Comparison of ENCODE assay signal across 14 mouse cellular contexts in genomic region chr9:43179614-43180013, GRCm38 (mm10). TPM values are rescaled to one million over a fixed set of nuclear protein-coding genes. Genes with fewer than 3 reads are reported as not detected.
DNase-seq lines count a peak whose midpoint lies in the region; ATAC-seq lines count a peak whose summit lies in the region.
"Had no signal": no experiment of that assay in that cellular context is flagged by ENCODE, and none has a peak within 500 bp of the region (broad histone marks: within the 10 kb centered on the region; RNA-seq: fewer than 3 reads in every experiment).

No protein-coding gene starts in this region.

- H3K4me3 ChIP-seq in hindbrain, embryonic 10.5 days = no peak overlapping the region
- H3K4me3 ChIP-seq in hindbrain, embryonic 12.5 days = no peak overlapping the region
- H3K4me3 ChIP-seq in forebrain, embryonic 12.5 days (replicated peaks) = no peak overlapping the region
- H3K4me3 ChIP-seq: embryonic facial prominence, embryonic 15.5 days had no signal

- intact Hi-C loops in heart, postnatal 10 days (cut with DNase I) = loop anchor here (2.0 kb wide), 1 partner anchor 31 kb away; the partner anchor contains the start of gene Pou2f3

- 55% methylated on average over 5 of the region's 5 CpGs for WGBS in hindbrain, embryonic 10.5 days
- 51% methylated on average over 5 of the region's 5 CpGs for WGBS in hindbrain, embryonic 12.5 days
- WGBS in forebrain, embryonic 12.5 days = 74% methylated on average over 5 of the region's 5 CpGs

- DNase-seq in hindbrain, embryonic 10.5 days (ENCODE audit: low spot score) = peak; percentile 23
- DNase-seq in lung, postnatal 14 days = peak; percentile 8
- no peak for DNase-seq in lung, adult 18-20 months
- peak; percentile 29 to 52 for DNase-seq in heart, postnatal 10 days
- no peak for DNase-seq in spleen, postnatal 4 days (ENCODE audit: low spot score in 2 of 2)
- DNase-seq: cerebellum, adult 2 months; right cerebral cortex, postnatal 14 days had no signal

- H3K4me1 ChIP-seq in hindbrain, embryonic 10.5 days (replicated peaks) = peaks cover 9% of the 10 kb centered on the region
- no peaks in the 10 kb centered on the region for H3K4me1 ChIP-seq in hindbrain, embryonic 12.5 days
- no peaks in the 10 kb centered on the region for H3K4me1 ChIP-seq in forebrain, embryonic 12.5 days

- no peak overlapping the region for H3K9ac ChIP-seq in hindbrain, embryonic 12.5 days
- H3K9ac ChIP-seq in forebrain, embryonic 12.5 days = no peak overlapping the region
- H3K9ac ChIP-seq: embryonic facial prominence, embryonic 15.5 days; hindbrain, embryonic 14.5 days had no signal

- ATAC-seq in hindbrain, embryonic 12.5 days (ENCODE audit: low FRiP score) = no peak
- no peak for ATAC-seq in forebrain, embryonic 12.5 days (ENCODE audit: low FRiP score)
- ATAC-seq in inflammation-experienced regulatory T-cells, adult 6 months = no peak

- H3K36me3 ChIP-seq in hindbrain, embryonic 10.5 days = no peaks in the 10 kb centered on the region
- H3K36me3 ChIP-seq in hindbrain, embryonic 12.5 days = no peaks in the 10 kb centered on the region
- H3K36me3 ChIP-seq in forebrain, embryonic 12.5 days (replicated peaks) = no peaks in the 10 kb centered on the region
- H3K36me3 ChIP-seq: embryonic facial prominence, embryonic 15.5 days had no signal

- no peaks in the 10 kb centered on the region for H3K27me3 ChIP-seq in hindbrain, embryonic 10.5 days (ENCODE audit: insufficient read depth, poor library complexity, severe bottlenecking)
- no peaks in the 10 kb centered on the region for H3K27me3 ChIP-seq in hindbrain, embryonic 12.5 days
- H3K27me3 ChIP-seq in forebrain, embryonic 12.5 days = no peaks in the 10 kb centered on the region
- H3K27me3 ChIP-seq: embryonic facial prominence, embryonic 15.5 days had no signal

- H3K4me2 ChIP-seq in hindbrain, embryonic 12.5 days (replicated peaks) = no peak overlapping the region
- no peak overlapping the region for H3K4me2 ChIP-seq in forebrain, embryonic 12.5 days
- H3K4me2 ChIP-seq: embryonic facial prominence, embryonic 15.5 days; hindbrain, embryonic 14.5 days had no signal

- H3K9me3 ChIP-seq in hindbrain, embryonic 10.5 days = no peaks in the 10 kb centered on the region
- H3K9me3 ChIP-seq in hindbrain, embryonic 12.5 days (replicated peaks) = no peaks in the 10 kb centered on the region
- H3K9me3 ChIP-seq in forebrain, embryonic 12.5 days = no peaks in the 10 kb centered on the region
- H3K9me3 ChIP-seq: embryonic facial prominence, embryonic 15.5 days had no signal

- H3K27ac ChIP-seq in hindbrain, embryonic 10.5 days = no peak overlapping the region
- no peak overlapping the region for H3K27ac ChIP-seq in hindbrain, embryonic 12.5 days
- no peak overlapping the region for H3K27ac ChIP-seq in forebrain, embryonic 12.5 days
- H3K27ac ChIP-seq: embryonic facial prominence, embryonic 15.5 days; hindbrain, embryonic 14.5 days had no signal

RNA-seq across cellular contexts. Expression of gene Pou2f3, which starts 30.6 kb away (rescaled TPM):
- polyA plus RNA-seq in hindbrain, embryonic 10.5 days (2016; fragmentation: Nextera tagmentation; extraction: Ambion mirVana) = 0.09 TPM in 1 of 2 replicates, not detected in the other
- polyA plus RNA-seq in hindbrain, embryonic 12.5 days (2016; fragmentation: Nextera tagmentation; extraction: Ambion mirVana) = not detected in 2 replicates
- under 1 TPM; 0.20 to 0.26 TPM for total RNA-seq in heart, postnatal 10 days (2021)
- polyA plus RNA-seq in forebrain, embryonic 12.5 days (2016; fragmentation: Nextera tagmentation; extraction: Ambion mirVana) = not detected in 2 replicates
- polyA plus RNA-seq in inflammation-experienced regulatory T-cells, adult 6 months (2017; shearing (Covaris generic)) = not detected
- total RNA-seq: megakaryocyte-erythroid progenitor cell, adult 5-6 weeks had no signal
- polyA plus RNA-seq: hindbrain, embryonic 14.5 days; neural tube, embryonic 11.5 days had no signal

Comparison
In these comparisons a context has a peak if more than half of its experiments do, and no peak if none do; other contexts are left out.
1. DNase-seq: peak in hindbrain, embryonic 10.5 days (single experiment), lung, postnatal 14 days (single experiment) and heart, postnatal 10 days (2 of 2); none in lung, adult 18-20 months (0 of 2) and spleen, postnatal 4 days (0 of 2).